Mouse (Mus musculus) midbrain, embryonic 15.5 days (tissue): Measurements from ENCODE around the gene Slc6a6. TPM values are rescaled to one million over a fixed set of nuclear protein-coding genes. Genes with fewer than 3 reads are reported as not detected.

Experiments
- ATAC-seq: fragments of 200-750 bp; cut with Nextera tagmentation; replicated peaks from 2 replicates; pipeline ENCODE4 v1.8.0; 2017; ENCODE audit warnings: moderate TSS enrichment
- H3K27ac ChIP-seq: fragments of 300-500 bp; sonication (generic); 2 replicates; pipeline ENCODE4 v1.5.1; 2015; ENCODE audit warnings: mild to moderate bottlenecking, inconsistent platforms
- H3K27me3 ChIP-seq: fragments of 300-500 bp; sonication (generic); replicated peaks from 2 replicates; pipeline ENCODE4 v1.6.1; 2015; ENCODE audit warnings: inconsistent platforms
- H3K36me3 ChIP-seq: fragments of 300-500 bp; sonication (generic); replicated peaks from 2 replicates; pipeline ENCODE4 v1.6.1; 2015; ENCODE audit warnings: inconsistent platforms
- H3K4me1 ChIP-seq: fragments of 300-500 bp; sonication (generic); 2 replicates; pipeline ENCODE4 v1.6.1; 2015; ENCODE audit warnings: inconsistent platforms
- H3K4me2 ChIP-seq: fragments of 300-500 bp; sonication (generic); 2 replicates; pipeline ENCODE4 v1.6.1; 2015; ENCODE audit warnings: inconsistent platforms, mild to moderate bottlenecking, moderate library complexity
- H3K4me3 ChIP-seq: fragments of 300-500 bp; sonication (generic); 2 replicates; pipeline ENCODE4 v1.5.1; 2015; ENCODE audit warnings: mild to moderate bottlenecking, inconsistent platforms
- H3K9ac ChIP-seq: fragments of 300-500 bp; sonication (generic); 2 replicates; pipeline ENCODE4 v1.6.1; 2015; ENCODE audit warnings: mild to moderate bottlenecking, inconsistent platforms
- H3K9me3 ChIP-seq: fragments of 300-500 bp; sonication (generic); 2 replicates; pipeline ENCODE4 v1.6.1; 2016; ENCODE audit warnings: inconsistent platforms
- WGBS: fragments of 180-500 bp; shearing (Covaris S2); methylation state at CpG from one replicate; pipeline ENCODE4 v1.1.7; 2015; ENCODE audit warnings: mixed read lengths; 5-methylcytosine and 5-hydroxymethylcytosine counted together
- polyA plus RNA-seq: library from polyadenylated mRNA; unstranded; fragments of >200 nt; fragmentation: Nextera tagmentation; extraction: Ambion mirVana; gene quantifications from 2 replicates; pipeline ENCODE4 v1.2.1, GENCODE M21; 2015

Gene Slc6a6
- polyA plus RNA-seq, 1 experiment from 2014 or later = 123 TPM

GRCm38 (mm10) chr6:91655874-91656433 lies 27.9 kb upstream of the Slc6a6 start:
- no peak for ATAC-seq
- 66% methylated on average over 6 of the region's 6 CpGs for WGBS
- Histone ChIP-seq H3K27me3 (no peaks in the 10 kb centered on the region), H3K4me3 (no peak overlapping the region), H3K27ac (no peak overlapping the region), H3K9ac (no peak overlapping the region), H3K36me3 (no peaks in the 10 kb centered on the region), H3K4me2 (no peak overlapping the region), H3K4me1 (no peaks in the 10 kb centered on the region), H3K9me3 (no peaks in the 10 kb centered on the region)

GRCm38 (mm10) chr6:91658288-91658687 lies 25.6 kb upstream of the Slc6a6 start:
- Histone ChIP-seq H3K27ac (no peak overlapping the region), H3K4me2 (no peak overlapping the region), H3K9ac (no peak overlapping the region), H3K27me3 (no peaks in the 10 kb centered on the region), H3K9me3 (no peaks in the 10 kb centered on the region), H3K4me1 (no peaks in the 10 kb centered on the region), H3K4me3 (no peak overlapping the region), H3K36me3 (no peaks in the 10 kb centered on the region)
- no peak for ATAC-seq
- WGBS = 25% methylated on average over 1 of the region's 1 CpGs

GRCm38 (mm10) chr6:91659841-91660509 lies 23.9 kb upstream of the Slc6a6 start:
- H3K27ac ChIP-seq = no peak overlapping the region
- no peaks in the 10 kb centered on the region for H3K9me3 ChIP-seq
- no peak overlapping the region for H3K9ac ChIP-seq
- H3K4me1 ChIP-seq = no peaks in the 10 kb centered on the region
- H3K27me3 ChIP-seq = no peaks in the 10 kb centered on the region
- no peak overlapping the region for H3K4me2 ChIP-seq
- no peak for ATAC-seq
- 74% methylated on average over 2 of the region's 2 CpGs for WGBS
- H3K36me3 ChIP-seq = no peaks in the 10 kb centered on the region
- H3K4me3 ChIP-seq = no peak overlapping the region

- WGBS = 80% methylated on average over 6 of the region's 6 CpGs
- no peaks in the 10 kb centered on the region for H3K4me1 ChIP-seq
- H3K4me3 ChIP-seq = no peak overlapping the region
- ATAC-seq = no peak
- no peak overlapping the region for H3K27ac ChIP-seq
- no peak overlapping the region for H3K4me2 ChIP-seq
- no peaks in the 10 kb centered on the region for H3K36me3 ChIP-seq
- H3K9me3 ChIP-seq = no peaks in the 10 kb centered on the region
- no peaks in the 10 kb centered on the region for H3K27me3 ChIP-seq
- no peak overlapping the region for H3K9ac ChIP-seq
These were observed 21.6 kb upstream of the Slc6a6 start for GRCm38 (mm10) chr6:91662301-91662700.

GRCm38 (mm10) chr6:91663616-91664015 lies 20.2 kb upstream of the Slc6a6 start:
- Histone ChIP-seq H3K36me3 (no peaks in the 10 kb centered on the region), H3K4me3 (no peak overlapping the region), H3K27me3 (no peaks in the 10 kb centered on the region), H3K9ac (no peak overlapping the region), H3K27ac (no peak overlapping the region), H3K4me2 (no peak overlapping the region), H3K4me1 (no peaks in the 10 kb centered on the region), H3K9me3 (no peaks in the 10 kb centered on the region)
- no peak for ATAC-seq
- WGBS = 72% methylated on average over 6 of the region's 6 CpGs

GRCm38 (mm10) chr6:91665267-91665666 lies 18.6 kb upstream of the Slc6a6 start:
- WGBS = 90% methylated on average over 6 of the region's 6 CpGs
- no peaks in the 10 kb centered on the region for H3K9me3 ChIP-seq
- H3K36me3 ChIP-seq = no peaks in the 10 kb centered on the region
- H3K9ac ChIP-seq = no peak overlapping the region
- H3K27me3 ChIP-seq = no peaks in the 10 kb centered on the region
- H3K27ac ChIP-seq = no peak overlapping the region
- no peak overlapping the region for H3K4me3 ChIP-seq
- no peak overlapping the region for H3K4me2 ChIP-seq
- H3K4me1 ChIP-seq = no peaks in the 10 kb centered on the region
- ATAC-seq = no peak

GRCm38 (mm10) chr6:91665990-91666700 lies 17.7 kb upstream of the Slc6a6 start:
- Histone ChIP-seq H3K9ac (no peak overlapping the region), H3K27me3 (no peaks in the 10 kb centered on the region), H3K4me2 (no peak overlapping the region), H3K27ac (no peak overlapping the region), H3K36me3 (no peaks in the 10 kb centered on the region), H3K9me3 (no peaks in the 10 kb centered on the region), H3K4me1 (no peaks in the 10 kb centered on the region), H3K4me3 (no peak overlapping the region)
- ATAC-seq = no peak
- WGBS = 93% methylated on average over 3 of the region's 3 CpGs

- Histone ChIP-seq H3K9ac (no peak overlapping the region), H3K4me3 (no peak overlapping the region), H3K9me3 (no peaks in the 10 kb centered on the region), H3K4me2 (no peak overlapping the region), H3K27ac (no peak overlapping the region), H3K4me1 (no peaks in the 10 kb centered on the region), H3K27me3 (no peaks in the 10 kb centered on the region), H3K36me3 (no peaks in the 10 kb centered on the region)
- ATAC-seq = no peak
- 91% methylated on average over 4 of the region's 4 CpGs for WGBS
These were observed 16.7 kb upstream of the Slc6a6 start for GRCm38 (mm10) chr6:91667141-91667540.

- H3K27ac ChIP-seq = no peak overlapping the region
- H3K36me3 ChIP-seq = no peaks in the 10 kb centered on the region
- 41% methylated on average over 5 of the region's 5 CpGs for WGBS
- no peak for ATAC-seq
- no peak overlapping the region for H3K4me2 ChIP-seq
- no peaks in the 10 kb centered on the region for H3K9me3 ChIP-seq
- H3K9ac ChIP-seq = no peak overlapping the region
- H3K27me3 ChIP-seq = no peaks in the 10 kb centered on the region
- no peak overlapping the region for H3K4me3 ChIP-seq
- H3K4me1 ChIP-seq = no peaks in the 10 kb centered on the region
These were observed 15.6 kb upstream of the Slc6a6 start for GRCm38 (mm10) chr6:91668276-91668675.

- Histone ChIP-seq H3K27me3 (no peaks in the 10 kb centered on the region), H3K4me2 (no peak overlapping the region), H3K36me3 (no peaks in the 10 kb centered on the region), H3K4me3 (no peak overlapping the region), H3K27ac (no peak overlapping the region), H3K9ac (no peak overlapping the region), H3K9me3 (no peaks in the 10 kb centered on the region), H3K4me1 (no peaks in the 10 kb centered on the region)
- WGBS = 31% methylated on average over 4 of the region's 4 CpGs
- ATAC-seq = no peak
These were observed 14.6 kb upstream of the Slc6a6 start for GRCm38 (mm10) chr6:91669270-91669669.

- Histone ChIP-seq H3K27me3 (no peaks in the 10 kb centered on the region), H3K4me2 (no peak overlapping the region), H3K36me3 (no peaks in the 10 kb centered on the region), H3K9me3 (no peaks in the 10 kb centered on the region), H3K9ac (no peak overlapping the region), H3K4me3 (no peak overlapping the region), H3K4me1 (no peaks in the 10 kb centered on the region), H3K27ac (no peak overlapping the region)
- 54% methylated on average over 6 of the region's 6 CpGs for WGBS
- no peak for ATAC-seq
These were observed 13.6 kb upstream of the Slc6a6 start for GRCm38 (mm10) chr6:91670224-91670623.

GRCm38 (mm10) chr6:91674757-91675350 lies 9.0 kb upstream of the Slc6a6 start:
- H3K9me3 ChIP-seq = no peaks in the 10 kb centered on the region
- peaks cover 3% of the 10 kb centered on the region for H3K4me1 ChIP-seq
- ATAC-seq = no peak
- H3K36me3 ChIP-seq = no peaks in the 10 kb centered on the region
- H3K4me3 ChIP-seq = no peak overlapping the region
- no peak overlapping the region for H3K27ac ChIP-seq
- H3K4me2 ChIP-seq = no peak overlapping the region
- 60% methylated on average over 5 of the region's 5 CpGs for WGBS
- no peak overlapping the region for H3K9ac ChIP-seq
- H3K27me3 ChIP-seq = no peaks in the 10 kb centered on the region
